Mouse (Mus musculus): ENCODE results near the gene Slc30a3.
"Not testable (repeated sequence)": the region's sequence is repeated elsewhere in the genome, so short reads cannot be mapped to it uniquely, and the experiment has no call there.

Slc30a3 gene

DNA sequence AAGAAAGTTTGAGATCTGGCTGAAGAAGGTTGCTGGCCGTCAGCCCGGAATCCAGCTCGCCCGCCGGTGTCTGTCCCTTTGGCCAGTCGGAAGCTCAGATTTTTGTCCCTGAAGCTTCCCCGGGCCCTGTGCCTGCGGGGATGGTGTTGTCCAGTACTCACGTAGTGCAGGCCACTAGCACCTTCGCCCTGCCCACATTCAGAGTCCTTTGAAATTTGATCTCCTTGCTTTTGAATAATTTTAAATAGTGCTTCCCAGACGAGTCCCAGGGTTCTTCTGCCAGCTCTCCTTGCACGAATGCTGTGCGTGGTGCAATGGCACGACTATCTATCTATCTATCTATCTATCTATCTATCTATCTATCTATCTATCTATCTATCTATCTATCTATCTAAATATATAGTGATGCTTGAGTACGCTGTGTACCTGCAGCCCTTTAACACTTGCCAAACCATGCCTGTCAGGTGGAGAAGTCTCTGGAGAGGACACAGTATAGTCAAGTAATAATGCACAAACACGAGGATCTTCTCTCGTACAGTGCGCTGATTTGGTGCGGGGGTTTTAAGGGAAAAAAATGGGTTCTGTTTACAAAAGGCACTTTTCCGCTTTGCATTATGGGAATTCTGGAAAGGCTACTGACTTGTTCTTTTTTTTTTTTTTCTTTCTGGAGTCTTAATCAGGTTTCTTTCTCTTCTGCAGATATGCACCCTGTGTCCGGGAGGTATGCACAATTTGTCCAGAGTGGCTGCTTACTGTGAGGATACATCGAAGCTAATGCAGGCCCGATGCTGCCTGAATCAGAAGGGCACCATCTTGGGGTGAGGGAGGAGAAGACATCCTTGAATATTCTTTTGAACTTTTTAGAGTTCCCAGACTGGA lies 59.0 kb downstream of the Slc30a3 start, which contains the start of gene Slc5a6:
Gene Slc5a6 (minus strand): TSS at position 162 of the 879 bp plus-strand sequence.
- DNase-seq: peak; percentile 53 to 72

DNA sequence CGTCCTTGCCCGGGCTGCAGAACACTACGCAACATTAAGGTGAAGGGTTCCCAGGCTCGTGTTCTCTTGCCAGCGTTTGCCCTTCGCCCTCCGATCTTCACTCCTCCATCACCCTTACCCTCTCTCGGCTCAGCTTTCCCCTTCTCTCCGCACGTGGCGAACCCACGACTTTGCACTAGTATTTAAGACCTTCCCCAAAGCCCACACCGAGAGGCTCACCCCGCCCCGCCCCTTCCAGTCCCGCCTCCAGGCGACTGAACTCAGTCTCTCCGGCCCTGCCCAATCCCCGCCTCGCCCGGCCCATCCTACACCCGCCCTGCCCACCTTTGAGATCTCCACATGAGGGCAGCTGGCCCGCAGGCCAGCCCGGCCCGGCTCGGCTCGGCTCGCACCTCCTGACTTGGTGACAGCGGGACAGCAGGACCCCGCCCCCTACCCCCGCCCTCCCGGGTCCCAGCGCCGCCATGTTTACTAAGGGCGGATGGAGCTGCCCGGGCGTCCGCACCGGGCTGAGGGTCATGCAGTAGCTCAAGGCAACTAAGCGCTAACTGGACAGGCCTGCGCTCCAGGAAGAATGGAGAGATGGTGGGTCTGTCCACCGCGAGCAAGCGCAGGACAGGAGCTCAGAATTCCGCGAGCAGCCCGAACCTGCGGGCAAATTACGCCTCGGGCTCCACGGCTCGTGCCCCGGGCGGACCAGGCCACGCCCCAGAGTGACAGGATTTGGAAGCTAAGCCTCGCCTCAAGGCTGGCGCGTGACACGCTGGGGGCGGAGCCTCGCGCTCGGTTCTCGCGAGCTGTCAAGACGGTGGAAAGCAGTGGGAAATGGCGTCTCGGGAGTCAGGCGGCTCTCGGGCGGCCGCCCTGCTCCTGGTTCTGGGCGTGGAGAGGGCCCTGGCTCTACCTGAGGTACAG lies 59.9 kb downstream of the Slc30a3 start, which contains the start of gene Atraid:
Gene Atraid (plus strand): TSS at position 465 of the 915 bp plus-strand sequence.
- peak; percentile 99 to 100 for DNase-seq

DNA sequence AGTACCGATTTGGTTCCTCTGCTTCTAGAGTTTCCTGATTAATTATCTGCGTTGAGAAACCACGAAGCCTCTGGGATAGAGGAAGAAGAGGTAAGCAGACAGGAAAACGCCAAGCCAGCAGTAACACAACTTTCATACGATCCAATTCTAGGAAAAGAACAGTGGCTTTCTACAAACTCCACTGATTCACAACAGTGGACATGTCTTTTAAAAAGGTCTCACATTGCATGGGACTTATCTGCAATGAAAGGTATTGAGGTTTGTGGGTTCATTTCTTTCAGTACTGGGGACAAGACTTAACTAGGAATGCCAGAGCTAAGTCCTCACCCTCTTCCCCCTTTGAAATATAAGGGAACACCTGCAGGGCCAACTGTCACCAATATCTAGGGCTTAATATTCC lies 61.0 kb downstream of the Slc30a3 start:
- DNase-seq: no peak

DNA sequence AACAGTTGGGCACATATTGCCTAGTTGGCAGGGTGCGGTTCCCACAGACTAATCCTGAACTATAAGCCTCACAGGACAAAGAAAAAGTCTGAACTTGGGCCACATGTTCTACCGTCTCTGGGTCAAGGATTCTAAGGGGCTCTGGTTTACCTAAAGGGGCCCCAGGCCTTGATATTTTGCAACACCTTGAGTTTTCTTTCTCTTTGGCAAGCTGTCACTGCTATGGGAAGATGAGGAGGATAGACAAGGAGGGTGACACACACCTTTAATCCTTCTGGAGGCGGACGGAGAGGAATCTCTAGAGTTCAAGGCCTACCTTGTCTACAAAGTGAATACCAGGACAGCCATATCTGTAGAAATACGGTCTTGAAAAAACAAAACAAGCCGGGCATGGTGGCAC lies 61.6 kb downstream of the Slc30a3 start:
- no peak for DNase-seq

DNA sequence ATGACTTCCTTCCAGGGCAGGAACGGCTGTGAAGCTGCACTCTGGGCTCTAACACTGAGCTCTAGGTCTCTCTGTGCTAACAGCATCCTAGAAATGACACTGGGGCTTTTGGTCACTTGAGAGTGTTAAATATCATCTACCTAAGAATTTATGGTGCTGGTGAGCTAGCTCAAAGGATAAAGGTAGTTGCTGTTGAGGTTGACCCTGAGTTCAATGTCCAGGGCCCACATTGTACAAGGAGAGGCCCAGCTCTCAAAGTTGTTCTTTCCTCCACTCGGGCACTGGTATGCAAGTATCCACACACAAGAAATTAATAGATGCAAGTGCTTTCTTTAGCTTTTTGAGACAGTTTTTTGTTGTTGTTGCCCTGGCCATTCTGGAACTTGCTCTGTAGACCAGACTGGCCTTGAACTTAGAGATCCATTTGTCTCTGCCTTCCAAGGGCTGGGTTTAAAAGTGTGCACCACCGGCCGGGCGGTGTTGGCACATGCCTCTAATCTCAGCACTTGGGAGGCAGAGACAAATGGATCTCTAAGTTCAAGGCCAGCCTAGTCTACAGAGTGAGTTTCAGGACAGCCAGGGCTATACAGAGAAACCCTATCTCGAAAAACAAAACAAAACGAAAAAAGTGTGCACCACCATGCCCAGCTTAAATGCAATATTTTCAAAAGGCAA lies 69.7 kb downstream of the Slc30a3 start:
- DNase-seq: no peak

DNA sequence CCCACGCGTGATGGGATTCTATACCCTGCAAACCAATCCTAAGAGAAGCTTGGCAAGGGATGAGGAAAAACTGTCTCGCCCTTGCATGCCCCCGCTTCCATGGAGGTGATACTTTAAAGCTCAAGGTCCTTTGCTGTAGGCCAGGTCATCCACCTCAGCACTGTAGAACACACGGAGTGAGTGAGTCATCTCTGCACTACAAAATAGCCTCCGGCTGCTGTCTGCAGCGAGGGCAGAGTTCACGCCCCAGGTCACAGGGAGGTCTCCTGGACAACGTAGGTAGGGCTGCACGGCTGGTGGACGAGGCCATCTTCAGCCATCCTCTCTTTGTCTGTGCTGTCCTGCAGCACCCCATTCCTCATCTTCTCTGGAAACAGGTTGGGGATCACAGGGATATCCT lies 71.5 kb downstream of the Slc30a3 start:
- not testable (repeated sequence) for DNase-seq
